Mouse (Mus musculus) embryonic facial prominence, embryonic 11.5 days (tissue): ENCODE data around the gene Kctd4. TPM values are rescaled to one million over a fixed set of nuclear protein-coding genes. Genes with fewer than 3 reads are reported as not detected.
A peak's percentile ranks its signal among the peaks of the same experiment; 100 is the strongest.

ENCODE experiments used
- ATAC-seq: fragments of 200-750 bp; cut with Nextera tagmentation; replicated peaks from 2 replicates; pipeline ENCODE4 v1.8.0; 2017; ENCODE audit warnings: low read depth; ENCODE audit not compliant: insufficient number of reproducible peaks, low FRiP score, low TSS enrichment
- DNase-seq: peaks from one replicate; pipeline ENCODE4 v3.0.0-alpha.2; 2015; ENCODE audit warnings: low spot score
- H3K27ac ChIP-seq: fragments of 300-500 bp; sonication (generic); replicated peaks from 2 replicates; pipeline ENCODE4 v1.5.1; 2014; ENCODE audit warnings: mild to moderate bottlenecking, low read depth, low read length, control low read depth
- H3K27me3 ChIP-seq: fragments of 300-500 bp; sonication (generic); 2 replicates; pipeline ENCODE4 v1.6.1; 2014; ENCODE audit warnings: mild to moderate bottlenecking, low read length, moderate library complexity, mixed read lengths; ENCODE audit not compliant: control insufficient read depth, insufficient read depth
- H3K36me3 ChIP-seq: fragments of 300-500 bp; sonication (generic); replicated peaks from 2 replicates; pipeline ENCODE4 v1.6.1; 2014; ENCODE audit warnings: low read depth, mild to moderate bottlenecking, low read length, moderate library complexity, mixed read lengths; ENCODE audit not compliant: control insufficient read depth, insufficient read depth
- H3K4me1 ChIP-seq: fragments of 300-500 bp; sonication (generic); 2 replicates; pipeline ENCODE4 v1.6.1; 2014; ENCODE audit warnings: low read length, mixed read lengths; ENCODE audit not compliant: control insufficient read depth, insufficient read depth
- H3K4me2 ChIP-seq: fragments of 300-500 bp; sonication (generic); 2 replicates; pipeline ENCODE4 v1.6.1; 2014; ENCODE audit warnings: low read depth, mild to moderate bottlenecking, control low read depth, low read length, moderate library complexity
- H3K4me3 ChIP-seq: fragments of 300-500 bp; sonication (generic); 2 replicates; pipeline ENCODE4 v1.5.1; 2014; ENCODE audit warnings: low read depth, low read length, control low read depth
- H3K9ac ChIP-seq: fragments of 300-500 bp; sonication (generic); replicated peaks from 2 replicates; pipeline ENCODE4 v1.6.1; 2014; ENCODE audit warnings: mild to moderate bottlenecking, control low read depth, low read length
- H3K9me3 ChIP-seq: fragments of 300-500 bp; sonication (generic); replicated peaks from 2 replicates; pipeline ENCODE4 v1.6.1; 2016; ENCODE audit warnings: mild to moderate bottlenecking, low read length, inconsistent platforms, mixed read lengths; ENCODE audit not compliant: control insufficient read depth
- WGBS: fragments of 180-500 bp; shearing (Covaris S2); extraction: QIAGEN DNeasy Blood & Tissue Kit; methylation state at CpG from one replicate; pipeline ENCODE4 v1.1.7; 2014; 5-methylcytosine and 5-hydroxymethylcytosine counted together
- polyA plus RNA-seq: library from polyadenylated mRNA; unstranded; fragments of >200 nt; fragmentation: Nextera tagmentation; extraction: Ambion mirVana; gene quantifications from 2 replicates; pipeline ENCODE4 v1.2.1, GENCODE M21; 2014

The Kctd4 gene
- polyA plus RNA-seq, 1 experiment from 2014 or later, result 0.34 TPM

DNA sequence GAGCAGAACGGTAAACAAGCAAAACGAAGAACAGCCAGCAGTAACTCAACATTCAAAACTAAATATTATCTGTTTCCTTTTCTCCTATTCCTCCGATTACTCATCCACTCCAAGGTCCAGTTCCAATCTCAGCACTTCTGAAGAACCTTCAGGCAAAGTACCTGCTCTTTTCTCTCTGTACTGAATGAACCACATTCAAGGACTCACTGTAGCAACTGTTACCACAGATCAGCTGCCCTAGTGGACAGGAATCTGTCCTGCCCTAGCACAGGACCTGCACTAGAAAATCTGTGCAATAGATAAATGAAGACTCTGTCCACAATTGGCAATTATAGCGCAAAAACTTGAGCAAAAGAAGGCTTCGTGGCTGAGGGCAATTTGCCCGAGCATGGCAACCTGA is 36.1 kb downstream of the Kctd4 start:
- Histone ChIP-seq H3K4me1 (no peaks in the 10 kb centered on the region), H3K36me3 (no peaks in the 10 kb centered on the region), H3K4me3 (no peak overlapping the region), H3K27me3 (no peaks in the 10 kb centered on the region), H3K9ac (no peak overlapping the region), H3K27ac (no peak overlapping the region), H3K9me3 (no peaks in the 10 kb centered on the region), H3K4me2 (no peak overlapping the region)
- DNase-seq (no peak), ATAC-seq (no peak)
- 90% methylated on average over 6 of the region's 6 CpGs for WGBS

GRCm38 (mm10) chr14:75992371-75992770 is 37.6 kb downstream of the Kctd4 start:
- Histone ChIP-seq H3K9me3 (no peaks in the 10 kb centered on the region), H3K9ac (no peak overlapping the region), H3K27me3 (no peaks in the 10 kb centered on the region), H3K4me2 (no peak overlapping the region), H3K36me3 (no peaks in the 10 kb centered on the region), H3K4me3 (no peak overlapping the region), H3K27ac (no peak overlapping the region), H3K4me1 (no peaks in the 10 kb centered on the region)
- ATAC-seq (no peak), DNase-seq (no peak)
- 94% methylated on average over 4 of the region's 4 CpGs for WGBS

DNA sequence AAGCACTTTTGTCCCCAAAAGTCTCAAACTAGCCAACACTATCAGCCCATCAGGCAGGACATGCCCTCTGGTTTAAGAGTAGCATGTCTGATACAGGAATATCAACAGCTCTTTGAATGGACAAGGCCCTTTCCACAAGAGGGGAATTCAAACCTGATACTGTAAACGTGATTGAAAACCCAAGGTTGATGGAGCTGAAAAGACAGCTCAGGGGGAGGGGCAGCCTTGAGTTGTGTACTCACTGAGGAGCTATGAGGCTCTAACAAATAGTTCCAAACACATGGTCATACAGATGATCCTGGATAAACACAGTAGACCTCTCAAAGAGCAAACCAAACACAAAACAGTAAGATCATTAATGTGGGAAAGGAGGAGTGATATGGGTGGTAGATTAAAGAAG is 43.3 kb downstream of the Kctd4 start:
- no peak overlapping the region for H3K4me2 ChIP-seq
- DNase-seq (no peak), ATAC-seq (no peak)
- no peaks in the 10 kb centered on the region for H3K27me3 ChIP-seq
- H3K4me3 ChIP-seq, result no peak overlapping the region
- H3K4me1 ChIP-seq, result no peaks in the 10 kb centered on the region
- H3K9ac ChIP-seq, result no peak overlapping the region
- WGBS, result 65% methylated on average over 1 of the region's 1 CpGs
- H3K27ac ChIP-seq, result no peak overlapping the region
- H3K9me3 ChIP-seq, result no peaks in the 10 kb centered on the region
- no peaks in the 10 kb centered on the region for H3K36me3 ChIP-seq

DNA sequence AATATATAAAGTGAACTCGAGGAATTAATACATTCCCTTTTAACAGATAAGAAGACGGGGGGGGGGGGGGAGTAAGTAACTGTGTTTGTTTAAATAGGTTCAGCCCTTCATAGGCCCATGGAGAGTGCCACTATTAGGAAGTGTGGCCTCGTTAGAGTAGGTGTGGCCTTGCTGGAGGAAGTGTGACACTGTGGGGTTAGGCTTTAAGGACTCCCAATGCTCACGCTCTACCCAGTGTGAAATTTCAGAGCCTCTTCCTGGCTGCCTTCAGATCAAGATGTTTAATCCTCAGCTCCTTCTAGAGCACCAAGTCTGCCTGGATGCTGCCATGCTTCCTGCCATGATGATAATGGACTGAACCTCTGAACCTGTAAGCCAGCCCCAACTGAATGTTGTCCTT is 47.0 kb downstream of the Kctd4 start:
- DNase-seq, result no peak
- no peak overlapping the region for H3K4me3 ChIP-seq
- no peaks in the 10 kb centered on the region for H3K27me3 ChIP-seq
- 85% methylated on average over 4 of the region's 4 CpGs for WGBS
- no peak overlapping the region for H3K27ac ChIP-seq
- no peaks in the 10 kb centered on the region for H3K4me1 ChIP-seq
- H3K4me2 ChIP-seq, result no peak overlapping the region
- ATAC-seq, result no peak
- H3K9me3 ChIP-seq, result no peaks in the 10 kb centered on the region
- no peak overlapping the region for H3K9ac ChIP-seq
- H3K36me3 ChIP-seq, result no peaks in the 10 kb centered on the region

DNA sequence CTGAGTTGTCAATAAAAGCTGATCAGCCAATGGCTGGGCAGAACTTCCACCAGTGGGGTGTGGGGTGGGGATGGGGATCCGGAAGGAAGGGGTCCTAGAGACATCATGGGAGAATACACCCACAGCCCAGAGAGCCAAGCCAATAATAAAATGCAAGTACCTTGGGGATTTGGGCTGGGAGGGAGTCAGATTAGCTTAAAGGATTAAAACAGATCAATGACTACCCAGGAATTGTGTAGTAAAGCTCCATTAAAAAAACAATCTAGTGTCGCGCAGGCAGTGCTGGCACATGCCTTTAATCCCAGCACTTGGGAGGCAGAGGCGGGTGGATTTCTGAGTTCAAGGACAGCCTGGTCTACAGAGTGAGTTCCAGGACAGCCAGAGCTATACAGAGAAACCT is 50.2 kb downstream of the Kctd4 start:
- ATAC-seq (no peak), DNase-seq (no peak)
- no peaks in the 10 kb centered on the region for H3K27me3 ChIP-seq
- no peaks in the 10 kb centered on the region for H3K4me1 ChIP-seq
- no peaks in the 10 kb centered on the region for H3K36me3 ChIP-seq
- H3K9me3 ChIP-seq, result no peaks in the 10 kb centered on the region
- 91% methylated on average over 4 of the region's 4 CpGs for WGBS
- no peak overlapping the region for H3K9ac ChIP-seq
- H3K4me3 ChIP-seq, result no peak overlapping the region
- H3K4me2 ChIP-seq, result no peak overlapping the region
- no peak overlapping the region for H3K27ac ChIP-seq

GRCm38 (mm10) chr14:76008174-76008573 is 53.4 kb downstream of the Kctd4 start:
- no peak for DNase-seq
- no peak overlapping the region for H3K27ac ChIP-seq

GRCm38 (mm10) chr14:76009185-76009584 is 54.4 kb downstream of the Kctd4 start:
- Histone ChIP-seq H3K9ac (no peak overlapping the region), H3K4me2 (no peak overlapping the region), H3K4me1 (no peaks in the 10 kb centered on the region), H3K27ac (no peak overlapping the region), H3K27me3 (no peaks in the 10 kb centered on the region), H3K9me3 (no peaks in the 10 kb centered on the region), H3K4me3 (peak overlapping the region; percentile 91), H3K36me3 (no peaks in the 10 kb centered on the region)
- no peak for DNase-seq
- no peak for ATAC-seq
- 79% methylated on average over 5 of the region's 5 CpGs for WGBS

More at GRCm38 (mm10) chr14:76008174-76008573, 53.4 kb downstream of the Kctd4 start:
- H3K9me3 ChIP-seq, result no peaks in the 10 kb centered on the region
- no peak for ATAC-seq
- no peaks in the 10 kb centered on the region for H3K27me3 ChIP-seq
- H3K9ac ChIP-seq, result no peak overlapping the region
- H3K36me3 ChIP-seq, result no peaks in the 10 kb centered on the region
- no peaks in the 10 kb centered on the region for H3K4me1 ChIP-seq
- WGBS, result 94% methylated on average over 1 of the region's 1 CpGs
- no peak overlapping the region for H3K4me3 ChIP-seq
- H3K4me2 ChIP-seq, result no peak overlapping the region

DNA sequence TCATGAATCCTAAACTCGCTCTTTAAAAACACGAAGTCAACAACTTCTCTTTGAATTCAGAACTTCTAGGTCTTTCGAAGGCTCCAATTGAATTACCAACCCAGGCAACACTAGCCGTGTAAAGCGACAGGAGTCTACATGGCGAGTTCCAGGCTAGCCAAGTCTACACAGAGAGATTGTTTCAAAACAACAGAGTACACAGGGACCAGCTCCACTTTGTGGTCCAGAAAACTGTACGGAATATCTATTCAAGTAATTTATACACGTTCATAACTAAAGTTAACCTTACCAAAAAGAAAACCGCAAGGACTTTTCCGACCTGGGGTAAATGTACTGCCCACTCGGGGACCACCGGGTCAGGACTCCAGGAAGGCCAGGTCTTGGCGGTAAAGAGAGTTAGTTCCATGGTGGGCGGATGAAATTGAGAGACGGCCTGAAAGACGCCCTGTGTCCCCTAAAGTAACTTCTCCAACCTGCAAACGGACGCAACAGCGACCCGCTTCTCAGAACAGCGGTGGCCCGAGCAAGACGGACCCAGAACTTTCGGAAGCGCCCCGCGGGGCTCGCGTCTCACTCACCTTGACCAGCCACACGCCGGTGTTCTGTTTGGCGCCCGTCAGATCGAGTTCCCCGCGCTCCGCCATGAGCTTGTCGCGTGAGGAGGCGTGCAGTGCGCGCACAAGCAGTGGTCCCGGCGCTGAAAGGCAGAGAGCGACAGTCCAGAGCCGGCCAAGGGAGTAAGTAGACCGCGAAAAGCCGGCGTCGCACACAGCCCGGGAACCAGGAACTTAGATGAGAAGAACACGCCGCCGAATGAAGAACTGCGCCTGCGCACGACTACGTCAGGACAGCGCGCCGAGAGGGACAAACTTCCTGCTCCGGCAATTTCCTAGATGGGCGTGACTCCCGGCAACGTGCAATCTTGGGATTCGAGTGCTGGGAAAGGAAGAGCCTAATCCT is 55.6 kb downstream of the Kctd4 start, which contains the start of gene Gtf2f2:
Gene Gtf2f2 (minus strand): TSS at position 764 of the 960 bp plus-strand sequence.
- Histone ChIP-seq H3K9ac (peak within 1 kb of the TSS; percentile 85), H3K4me2 (peak within 1 kb of the TSS; percentile 45), H3K27ac (no peak within 1 kb of the TSS; the same call in 1 of the 2 replicates), H3K4me3 (peak within 1 kb of the TSS; percentile 91), H3K4me1 (no peaks in the 10 kb centered on the region), H3K9me3 (no peaks in the 10 kb centered on the region), H3K27me3 (no peaks in the 10 kb centered on the region), H3K36me3 (no peaks in the 10 kb centered on the region)
- peak; percentile 97 for DNase-seq
- 1% methylated on average over 67 of the region's 67 CpGs for WGBS
- peak; percentile 92 for ATAC-seq
